In the genomic region with DNA sequence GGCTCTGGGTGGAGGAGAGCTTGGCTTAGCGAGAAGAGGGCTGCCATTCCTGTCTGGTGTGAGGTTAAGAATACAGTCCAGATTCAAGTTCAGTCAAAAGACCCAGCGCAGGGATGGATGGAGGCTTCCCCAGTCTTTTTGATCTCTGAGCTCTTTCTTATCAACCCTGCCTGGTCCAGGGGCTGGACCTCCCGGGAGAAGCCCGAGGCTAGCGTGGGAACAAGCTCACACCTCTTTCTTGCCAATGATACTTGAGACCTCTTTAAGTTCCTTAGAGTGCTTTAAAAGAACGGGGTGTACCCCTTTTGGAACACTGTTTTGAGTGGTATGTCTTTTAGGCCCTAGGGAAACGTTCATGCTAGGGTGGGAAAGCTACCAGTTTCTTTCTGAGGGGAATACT, we compare ENCODE assay signal across 21 mouse cellular contexts. TPM values are rescaled to one million over a fixed set of nuclear protein-coding genes. Genes with fewer than 3 reads are reported as not detected.
DNase-seq lines count a peak whose midpoint lies in the region; ATAC-seq and TF ChIP-seq lines count a peak whose summit lies in the region.
"Had no signal": no experiment of that assay in that cellular context is flagged by ENCODE, and none has a peak within 500 bp of the region (broad histone marks: within the 10 kb centered on the region; RNA-seq: fewer than 3 reads in every experiment).

No protein-coding gene starts in this region.

- WGBS in heart, embryonic 10.5 days = 19% methylated on average over 7 of the region's 7 CpGs
- 66% methylated on average over 7 of the region's 7 CpGs for WGBS in liver, embryonic 15.5 days (ENCODE audit: insufficient replicate concordance)
- 17% methylated on average over 7 of the region's 7 CpGs for WGBS in lung, embryonic 16.5 days
- WGBS in small intestine, adult 2 months = 77% methylated on average over 7 of the region's 7 CpGs

- no peaks in the 10 kb centered on the region for H3K27me3 ChIP-seq in heart, embryonic 10.5 days (ENCODE audit: insufficient read depth, poor library complexity, severe bottlenecking)
- peaks cover 1% of the 10 kb centered on the region for H3K27me3 ChIP-seq in liver, embryonic 15.5 days
- H3K27me3 ChIP-seq in lung, embryonic 16.5 days (ENCODE audit: control insufficient read depth, insufficient read depth, low read depth, low read length) = no peaks in the 10 kb centered on the region
- H3K27me3 ChIP-seq in small intestine, adult 2 months (ENCODE audit: control insufficient read depth, insufficient read depth, low read length) = no peaks in the 10 kb centered on the region
- H3K27me3 ChIP-seq: forebrain, embryonic 13.5 days; heart, embryonic 15.5 days had no signal

- no peak overlapping the region for H3K4me3 ChIP-seq in heart, embryonic 10.5 days
- no peak overlapping the region for H3K4me3 ChIP-seq in liver, embryonic 15.5 days (replicated peaks)
- no peak overlapping the region for H3K4me3 ChIP-seq in lung, embryonic 16.5 days (ENCODE audit: low read length)
- H3K4me3 ChIP-seq in small intestine, adult 2 months (ENCODE audit: low read depth, low read length) = no peak overlapping the region
- H3K4me3 ChIP-seq: embryonic facial prominence, embryonic 10.5 days; forebrain, embryonic 13.5 days; heart, embryonic 15.5 days; hindbrain, embryonic 10.5 days had no signal

- TF ChIP-seq CTCF in small intestine, adult 2 months (IDR thresholded peaks at IDR 0.05; ENCODE audit: extremely low read depth, insufficient read length, insufficient replicate concordance, low read depth, low read length) = 0 out of 2 replicates have a peak, but pooled peaks have one; percentile 4

- H3K4me2 ChIP-seq in liver, embryonic 15.5 days = no peak overlapping the region
- H3K4me2 ChIP-seq in lung, embryonic 16.5 days (ENCODE audit: low read depth, low read length) = no peak overlapping the region
- H3K4me2 ChIP-seq: forebrain, embryonic 13.5 days; heart, embryonic 15.5 days had no signal

- no peak overlapping the region for H3K9ac ChIP-seq in liver, embryonic 15.5 days
- no peak overlapping the region for H3K9ac ChIP-seq in lung, embryonic 16.5 days (ENCODE audit: low read length)
- H3K9ac ChIP-seq: forebrain, embryonic 13.5 days; forebrain, postnatal 0 days; heart, embryonic 15.5 days had no signal

- no peak for DNase-seq in heart, embryonic 10.5 days (ENCODE audit: low spot score)
- no peak for DNase-seq in heart, adult 18-20 months
- DNase-seq in liver = no peak
- no peak for DNase-seq in kidney, postnatal 14 days
- DNase-seq: adrenal gland, adult 8-10 months; adrenal gland, postnatal 36 days; B cell, adult 2 months; cerebellum, adult 2 months; cerebellum, postnatal 10 days; forebrain, postnatal 0 days; gastrocnemius, postnatal 14 days; heart, postnatal 14 days had no signal

- no peaks in the 10 kb centered on the region for H3K9me3 ChIP-seq in heart, embryonic 10.5 days
- H3K9me3 ChIP-seq in liver, embryonic 15.5 days (replicated peaks) = no peaks in the 10 kb centered on the region
- H3K9me3 ChIP-seq in lung, embryonic 16.5 days (ENCODE audit: control insufficient read depth, low read length) = no peaks in the 10 kb centered on the region
- H3K9me3 ChIP-seq: embryonic facial prominence, embryonic 10.5 days; forebrain, embryonic 13.5 days; G1E; heart, embryonic 15.5 days; hindbrain, embryonic 10.5 days had no signal

- peaks cover 30% of the 10 kb centered on the region for H3K36me3 ChIP-seq in heart, embryonic 10.5 days
- H3K36me3 ChIP-seq in liver, embryonic 15.5 days (replicated peaks) = peaks cover 70% of the 10 kb centered on the region
- H3K36me3 ChIP-seq in lung, embryonic 16.5 days (ENCODE audit: control insufficient read depth, insufficient read depth, low read length) = peaks cover 8% of the 10 kb centered on the region
- peaks cover 14% of the 10 kb centered on the region for H3K36me3 ChIP-seq in small intestine, adult 2 months (ENCODE audit: control insufficient read depth, insufficient read depth, low read length)

- H3K4me1 ChIP-seq in heart, embryonic 10.5 days = peaks cover 50% of the 10 kb centered on the region
- peaks cover 75% of the 10 kb centered on the region for H3K4me1 ChIP-seq in liver, embryonic 15.5 days (replicated peaks)
- peaks cover 5% of the 10 kb centered on the region for H3K4me1 ChIP-seq in lung, embryonic 16.5 days (replicated peaks; ENCODE audit: control insufficient read depth, insufficient read depth, low read length)
- peaks cover 14% of the 10 kb centered on the region for H3K4me1 ChIP-seq in small intestine, adult 2 months (ENCODE audit: control insufficient read depth, insufficient read depth, insufficient read length, low read length)
- H3K4me1 ChIP-seq: forebrain, embryonic 13.5 days had no signal

- no peak for TF ChIP-seq POLR2A in small intestine, adult 2 months (IDR thresholded peaks at IDR 0.05; ENCODE audit: low read depth, low read length)

- H3K27ac ChIP-seq in heart, embryonic 10.5 days = peak overlapping the region; percentile 43; the same call in 1 of the 2 replicates
- peak overlapping the region; percentile 41; the same call in 1 of the 2 replicates for H3K27ac ChIP-seq in liver, embryonic 15.5 days (replicated peaks)
- peak overlapping the region; percentile 64 for H3K27ac ChIP-seq in lung, embryonic 16.5 days (ENCODE audit: low read length)
- no peak overlapping the region for H3K27ac ChIP-seq in small intestine, adult 2 months (ENCODE audit: insufficient read depth, low read depth, low read length)
- H3K27ac ChIP-seq: embryonic facial prominence, embryonic 10.5 days; forebrain, embryonic 13.5 days; heart, embryonic 15.5 days; hindbrain, embryonic 10.5 days had no signal

- ATAC-seq in liver, embryonic 15.5 days (ENCODE audit: insufficient read depth) = no peak
- ATAC-seq in lung, embryonic 16.5 days (ENCODE audit: low read depth) = peak; percentile 74
- ATAC-seq: CD4-positive, CD25-positive, alpha-beta regulatory T cell, adult 4 months; forebrain, embryonic 13.5 days; forebrain, postnatal 0 days had no signal

RNA-seq across cellular contexts. Expression of gene Asap3, which starts 11.1 kb away (rescaled TPM):
- 3.4 and 3.7 TPM in 2 replicates for polyA plus RNA-seq in heart, embryonic 10.5 days (2016; fragmentation: Nextera tagmentation; extraction: Ambion mirVana)
- total RNA-seq in heart, adult 18-20 months (2021) = 1 to 10 TPM; 7.6 to 9.1 TPM
- polyA plus RNA-seq in liver, embryonic 15.5 days (2015; fragmentation: Nextera tagmentation; extraction: Ambion mirVana) = 2.5 and 3.0 TPM in 2 replicates
- polyA plus RNA-seq in lung, embryonic 16.5 days (2015; fragmentation: Nextera tagmentation; extraction: Ambion mirVana) = 8.2 and 9.1 TPM in 2 replicates
- polyA plus RNA-seq in small intestine, adult 2 months (2012; rRNA removed) = 1.3 and 2.0 TPM in 2 replicates
- polyA plus RNA-seq: CD4-positive, CD25-positive, alpha-beta regulatory T cell, adult 4 months had no signal

RNA-seq across cellular contexts. Expression of gene E2f2, which starts 22.8 kb away (rescaled TPM):
- 6.3 and 6.6 TPM in 2 replicates for polyA plus RNA-seq in heart, embryonic 10.5 days (2016; fragmentation: Nextera tagmentation; extraction: Ambion mirVana)
- total RNA-seq in heart, adult 18-20 months (2021) = 1 to 10 TPM; 1.3 to 1.4 TPM
- polyA plus RNA-seq in liver, embryonic 15.5 days (2015; fragmentation: Nextera tagmentation; extraction: Ambion mirVana) = 85.3 and 95.6 TPM in 2 replicates
- polyA plus RNA-seq in lung, embryonic 16.5 days (2015; fragmentation: Nextera tagmentation; extraction: Ambion mirVana) = 18.4 and 18.8 TPM in 2 replicates
- polyA plus RNA-seq in small intestine, adult 2 months (2012; rRNA removed) = 7.5 and 11.5 TPM in 2 replicates

RNA-seq across cellular contexts. Expression of gene Id3, which starts 51.7 kb away (rescaled TPM):
- 324 and 492 TPM in 2 replicates for polyA plus RNA-seq in heart, embryonic 10.5 days (2016; fragmentation: Nextera tagmentation; extraction: Ambion mirVana)
- total RNA-seq in heart, adult 18-20 months (2021) = 10 to 100 TPM; 58.3 to 64.3 TPM
- polyA plus RNA-seq in liver, embryonic 15.5 days (2015; fragmentation: Nextera tagmentation; extraction: Ambion mirVana) = 41.3 and 42.6 TPM in 2 replicates
- polyA plus RNA-seq in lung, embryonic 16.5 days (2015; fragmentation: Nextera tagmentation; extraction: Ambion mirVana) = 560 and 561 TPM in 2 replicates
- polyA plus RNA-seq in small intestine, adult 2 months (2012; rRNA removed) = 262 and 519 TPM in 2 replicates
- polyA plus RNA-seq: G1E had no signal

RNA-seq across cellular contexts. Expression of gene Tcea3, which starts 52.5 kb away (rescaled TPM):
- polyA plus RNA-seq in heart, embryonic 10.5 days (2016; fragmentation: Nextera tagmentation; extraction: Ambion mirVana) = 35.6 and 47.2 TPM in 2 replicates
- total RNA-seq in heart, adult 18-20 months (2021) = 100 to 1,000 TPM; 126 to 148 TPM
- polyA plus RNA-seq in liver, embryonic 15.5 days (2015; fragmentation: Nextera tagmentation; extraction: Ambion mirVana) = 19.2 and 20.9 TPM in 2 replicates
- polyA plus RNA-seq in lung, embryonic 16.5 days (2015; fragmentation: Nextera tagmentation; extraction: Ambion mirVana) = 20.3 and 22.9 TPM in 2 replicates
- 7.8 and 14.8 TPM in 2 replicates for polyA plus RNA-seq in small intestine, adult 2 months (2012; rRNA removed)
- polyA plus RNA-seq: G1E had no signal
